12 mouse cellular contexts compared by ENCODE assay signal in the genomic region with DNA sequence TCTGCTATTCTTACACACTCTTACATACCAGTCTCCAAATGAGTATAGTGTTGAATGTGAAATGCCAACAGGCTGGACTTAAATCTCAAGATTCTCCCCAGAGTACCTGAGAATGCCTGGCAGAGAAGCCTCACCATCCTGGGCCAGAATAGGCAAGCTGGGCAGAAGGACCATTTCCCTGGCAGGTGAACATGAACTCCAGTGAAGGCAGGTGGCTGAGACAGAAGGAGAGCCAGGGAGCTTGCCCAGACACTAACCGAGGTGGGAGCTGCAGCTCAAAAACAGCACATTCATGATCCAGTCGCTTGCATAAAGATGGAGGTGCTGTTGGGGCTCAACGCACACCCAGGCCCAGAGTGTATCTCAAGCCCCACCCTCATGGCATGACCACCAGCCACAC.
DNase-seq lines count a peak whose midpoint lies in the region.
"Had no signal": no experiment of that assay in that cellular context is flagged by ENCODE, and none has a peak within 500 bp of the region (broad histone marks: within the 10 kb centered on the region; RNA-seq: fewer than 3 reads in every experiment).

No protein-coding gene starts in this region.

- peak; percentile 95 for DNase-seq in brain, adult 2 months (ENCODE audit: low read depth, low spot score)
- DNase-seq in cerebellum, adult 18-20 months: peak; percentile 75 to 87
- DNase-seq in cerebellum, adult 9-11 months: peak; percentile 90
- peak; percentile 71 to 73 for DNase-seq in cerebellum, postnatal 36 days
- no peak for DNase-seq in retina, postnatal 1 day
- DNase-seq in right cerebral cortex, postnatal 25 days: no peak
- DNase-seq in kidney, postnatal 25 days: no peak
- DNase-seq: adrenal gland, postnatal 10 days; forebrain, postnatal 0 days; gastrocnemius, postnatal 36 days; heart, adult 11 months; heart, postnatal 4 days had no signal

Comparison
In these comparisons a context has a peak if more than half of its experiments do, and no peak if none do; other contexts are left out.
1. DNase-seq: peak in brain, adult 2 months (single experiment), cerebellum, adult 18-20 months (2 of 2), cerebellum, adult 9-11 months (single experiment) and cerebellum, postnatal 36 days (2 of 2); none in retina, postnatal 1 day (single experiment), right cerebral cortex, postnatal 25 days (single experiment) and kidney, postnatal 25 days (0 of 2).